Mouse (Mus musculus) retina, postnatal 1 day (tissue): Measurements from ENCODE around the gene Angptl7.

Experiments used
- DNase-seq: peaks from one replicate; pipeline ENCODE4 v3.0.0-alpha.2; 2012

The Angptl7 gene

DNA sequence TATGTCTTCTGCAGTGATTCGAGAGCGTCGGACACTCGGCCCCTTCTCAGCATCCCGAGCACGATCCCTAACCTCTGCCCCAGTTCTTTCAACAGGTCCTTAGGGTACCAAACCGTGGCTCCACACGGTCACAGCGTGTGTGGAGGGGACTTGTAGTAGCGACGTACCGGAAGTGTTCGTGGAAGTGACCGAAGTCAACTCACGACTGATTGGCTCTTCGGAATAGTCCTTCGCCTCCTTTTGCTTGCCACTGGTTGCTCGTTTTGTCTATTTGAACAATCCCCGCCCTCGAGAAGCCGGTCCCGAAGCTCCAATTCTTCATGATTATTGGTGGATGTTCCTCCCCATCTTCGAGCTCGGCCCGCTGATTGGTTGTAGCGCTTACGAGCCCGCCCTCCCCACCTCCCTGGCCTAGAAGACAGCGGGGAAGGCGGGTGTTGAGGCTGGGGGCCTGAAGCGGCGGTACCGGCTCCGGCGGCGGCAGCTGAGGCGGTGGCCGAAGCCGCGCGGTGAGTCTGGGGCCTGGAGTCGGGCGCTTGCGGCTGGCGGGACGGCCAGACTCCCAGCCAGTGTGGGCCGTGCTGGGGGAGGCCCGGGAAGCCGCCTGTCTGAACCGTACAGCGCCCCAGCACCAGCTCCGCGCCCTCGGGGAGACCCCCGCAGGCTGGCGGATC lies 51.9 kb downstream of the Angptl7 start, which contains the start of gene Mtor:
Gene Mtor, plus strand, starts transcription at position 433 of the 674 bp plus-strand sequence.
- DNase-seq, result peak; percentile 100
